Mouse (Mus musculus): ENCODE results near the gene Gzmk. TPM values are rescaled to one million over a fixed set of nuclear protein-coding genes. Genes with fewer than 3 reads are reported as not detected.
A peak's percentile ranks its signal among the peaks of the same experiment; 100 is the strongest.
"Not testable (repeated sequence)": the region's sequence is repeated elsewhere in the genome, so short reads cannot be mapped to it uniquely, and the experiment has no call there.

The Gzmk gene
- total RNA-seq (2014; fragmentation: Nextera tagmentation), result not detected in 2 replicates
- total RNA-seq (2017), result not detected in 2 replicates

DNA sequence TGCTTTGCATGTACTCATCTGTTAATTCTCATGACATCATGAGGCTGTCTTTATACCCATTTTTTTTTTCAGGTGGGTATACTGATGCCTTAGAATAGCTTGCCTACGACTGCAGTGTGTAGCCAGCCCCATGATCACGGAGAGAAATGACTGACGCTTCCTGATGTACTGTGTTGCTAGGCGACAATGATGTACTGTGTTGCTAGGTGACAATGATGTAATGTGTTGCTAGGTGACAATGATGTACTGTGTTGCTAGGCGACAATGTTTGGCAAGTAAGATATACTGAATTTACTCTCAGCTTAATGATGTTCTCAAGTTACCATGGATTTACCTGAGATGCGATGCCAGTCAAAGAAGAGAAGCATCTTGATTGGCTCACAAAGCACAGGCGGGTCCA is at the start of gene Gzmk:
Gzmk (minus strand) TSS at position 98 of the 400 bp plus-strand sequence.
- no peak for ATAC-seq (replicated peaks; ENCODE audit: low FRiP score, low TSS enrichment, poor library complexity, severe bottlenecking)

DNA sequence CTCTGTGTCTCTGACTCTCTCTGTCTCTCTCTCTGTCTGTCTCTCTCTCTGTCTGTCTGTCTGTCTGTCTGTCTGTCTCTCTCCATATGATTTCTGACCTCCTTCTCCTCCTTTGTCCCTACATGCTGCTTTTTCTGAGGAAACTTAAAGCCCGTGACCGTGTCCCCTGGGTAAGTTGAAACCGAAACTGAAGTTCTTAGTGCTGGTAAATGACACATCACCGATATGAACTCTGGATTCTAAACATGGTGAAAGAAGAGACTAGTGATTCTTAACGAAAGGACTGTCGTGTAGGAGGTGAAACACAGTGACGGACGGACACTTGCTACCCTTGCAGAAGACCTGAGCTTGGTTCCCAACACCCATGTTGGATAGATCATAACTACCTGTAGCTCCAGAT is 45.5 kb upstream of the Gzmk start:
- ATAC-seq (replicated peaks; ENCODE audit: low FRiP score, low TSS enrichment, poor library complexity, severe bottlenecking), result no peak

DNA sequence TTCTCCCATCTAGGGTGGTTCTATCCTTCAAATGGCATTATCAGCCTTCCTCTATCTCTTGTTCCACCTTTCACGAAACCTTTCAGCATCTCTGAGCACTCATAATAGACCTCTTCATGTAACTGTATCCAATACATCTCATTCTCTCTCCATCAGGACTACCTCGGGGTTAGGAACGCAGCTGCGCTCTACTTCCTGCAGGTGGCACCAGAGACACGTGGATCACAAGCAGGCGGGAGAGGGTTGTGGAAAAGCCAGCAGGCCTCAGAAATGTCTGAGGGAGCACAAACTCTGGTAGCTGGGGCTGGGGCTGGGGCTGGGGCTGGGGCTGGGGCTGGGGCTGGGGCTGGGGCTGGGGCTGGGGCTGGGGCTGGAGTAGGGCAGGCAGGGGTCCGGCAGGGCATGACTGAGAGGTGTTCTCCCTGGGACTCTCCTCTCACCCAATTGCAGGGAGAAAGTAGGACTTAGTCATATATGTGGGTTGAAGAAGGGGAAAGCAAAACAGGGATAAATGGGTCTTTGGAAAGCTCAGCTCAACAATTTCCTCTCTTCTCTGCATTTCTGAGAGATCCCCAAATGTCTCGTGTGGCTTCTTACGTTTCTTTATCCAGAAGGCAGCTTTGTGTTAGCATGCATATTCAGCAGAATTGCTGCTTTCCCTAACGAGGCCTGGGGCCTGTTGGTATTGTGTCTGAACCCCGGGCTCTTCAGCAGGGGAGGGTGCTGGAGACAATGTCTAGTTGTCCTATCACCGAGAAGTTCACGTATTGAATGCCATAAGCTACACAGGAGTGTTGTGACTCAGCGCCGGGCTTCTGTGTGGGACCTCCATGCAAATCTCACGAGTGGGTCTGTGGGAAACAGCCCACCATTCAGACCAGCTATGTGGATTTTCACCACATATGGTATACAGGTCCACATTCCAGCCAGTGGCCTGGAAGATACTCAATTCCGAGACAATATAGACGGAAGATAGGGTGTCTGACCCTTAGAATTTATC is 44.4 kb upstream of the Gzmk start:
- ATAC-seq (replicated peaks; ENCODE audit: low FRiP score, low TSS enrichment, poor library complexity, severe bottlenecking), result peak; percentile 90

DNA sequence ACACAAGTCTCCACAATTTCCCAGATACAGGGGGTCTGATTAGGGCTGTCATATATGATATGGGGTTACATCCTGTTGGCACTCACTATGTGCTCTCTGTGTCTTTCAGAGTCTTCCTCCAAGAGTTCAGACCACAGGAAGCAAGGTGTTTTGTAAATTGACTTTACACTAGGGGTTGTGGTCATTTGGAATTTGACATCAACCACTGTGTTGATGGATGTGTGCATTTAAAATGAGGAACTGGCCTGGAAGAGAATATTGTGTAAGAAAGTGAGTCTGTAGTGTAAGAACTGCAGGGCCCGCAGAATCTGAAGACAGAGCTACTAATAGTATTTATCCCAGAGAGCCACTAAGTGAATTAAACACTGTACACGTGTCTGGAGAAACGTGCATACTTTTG is 41.5 kb upstream of the Gzmk start:
- ATAC-seq (replicated peaks; ENCODE audit: low FRiP score, low TSS enrichment, poor library complexity, severe bottlenecking), result no peak

DNA sequence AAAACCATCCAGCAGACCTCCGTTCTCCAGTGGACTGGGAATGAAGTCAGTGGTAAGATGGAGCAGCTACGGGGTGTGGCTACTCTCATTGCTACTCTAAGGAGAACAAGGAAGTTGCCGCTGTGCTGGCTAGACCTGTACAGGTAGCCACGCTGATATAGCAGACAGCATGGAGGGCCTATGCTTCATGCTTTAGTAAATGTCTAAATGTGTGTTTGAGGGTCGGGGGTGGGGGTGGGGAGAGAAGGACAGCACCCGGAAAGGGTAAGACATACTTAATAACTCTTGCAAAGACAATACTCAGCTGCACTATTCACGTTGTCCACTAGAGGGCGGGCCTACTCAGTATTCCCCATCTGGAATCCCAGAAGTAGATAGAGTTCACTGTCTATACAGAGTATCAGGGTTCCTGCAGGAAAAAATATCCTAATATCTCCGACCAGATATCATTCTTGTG is 40.8 kb upstream of the Gzmk start:
- peak; percentile 68 for ATAC-seq (replicated peaks; ENCODE audit: low FRiP score, low TSS enrichment, poor library complexity, severe bottlenecking)

DNA sequence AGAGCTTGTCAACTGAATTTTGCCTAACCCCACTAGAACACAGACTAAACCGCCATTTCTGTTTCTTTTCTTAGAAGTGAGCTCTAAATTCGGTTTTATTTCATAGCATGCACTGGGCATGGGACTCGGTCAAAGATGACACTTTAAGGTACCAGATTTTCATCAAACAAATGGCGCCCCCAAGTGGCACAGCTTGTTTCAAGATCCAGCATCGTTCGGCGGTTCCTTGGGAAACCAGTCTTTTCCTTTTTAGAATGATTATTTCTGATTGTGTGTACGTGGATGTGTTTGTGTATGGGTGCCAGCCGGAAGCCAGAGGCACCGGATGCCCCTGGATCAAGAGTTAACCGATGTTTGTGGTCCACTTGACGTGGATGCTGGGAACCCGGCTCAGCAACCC is 39.5 kb upstream of the Gzmk start:
- no peak for ATAC-seq (replicated peaks; ENCODE audit: low FRiP score, low TSS enrichment, poor library complexity, severe bottlenecking)

DNA sequence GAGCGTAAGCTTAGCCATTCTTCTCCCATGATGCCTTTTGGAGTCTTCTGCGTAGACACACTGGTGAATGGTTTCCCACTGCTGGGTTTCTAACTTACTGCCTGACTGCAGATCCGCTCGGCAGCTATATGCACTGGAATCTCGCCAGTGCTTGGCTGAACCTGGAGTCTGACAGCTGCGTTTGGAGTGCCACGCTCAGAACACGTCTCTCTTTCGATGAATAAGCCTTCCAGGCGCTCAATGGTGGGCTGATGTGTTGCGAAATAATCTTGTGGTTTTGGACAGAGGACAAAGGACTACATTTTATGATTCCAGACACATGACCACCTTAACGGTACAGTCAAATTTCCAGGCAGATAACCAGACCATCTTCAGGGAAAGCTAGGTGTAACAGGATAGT is 37.1 kb upstream of the Gzmk start:
- no peak for ATAC-seq (replicated peaks; ENCODE audit: low FRiP score, low TSS enrichment, poor library complexity, severe bottlenecking)

DNA sequence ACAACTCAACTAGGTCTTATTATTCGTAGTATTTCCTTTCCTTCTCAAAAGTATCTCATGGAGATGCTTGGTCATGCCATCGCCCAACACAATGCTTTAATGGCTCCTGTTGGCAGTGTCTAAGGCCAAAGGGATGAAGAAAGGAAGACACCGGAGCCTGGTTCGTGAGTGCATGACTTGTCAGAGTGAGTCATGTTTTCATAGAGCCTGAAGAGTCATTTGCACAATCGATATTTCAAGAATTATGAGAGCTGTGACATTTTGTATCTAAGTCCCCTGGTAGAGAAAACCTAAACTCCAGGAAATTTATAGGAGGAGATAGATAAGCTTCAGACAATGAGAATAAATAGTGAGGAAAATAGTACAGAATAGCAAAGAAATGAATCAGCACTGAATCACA is 33.5 kb upstream of the Gzmk start:
- ATAC-seq (replicated peaks; ENCODE audit: low FRiP score, low TSS enrichment, poor library complexity, severe bottlenecking), result no peak

DNA sequence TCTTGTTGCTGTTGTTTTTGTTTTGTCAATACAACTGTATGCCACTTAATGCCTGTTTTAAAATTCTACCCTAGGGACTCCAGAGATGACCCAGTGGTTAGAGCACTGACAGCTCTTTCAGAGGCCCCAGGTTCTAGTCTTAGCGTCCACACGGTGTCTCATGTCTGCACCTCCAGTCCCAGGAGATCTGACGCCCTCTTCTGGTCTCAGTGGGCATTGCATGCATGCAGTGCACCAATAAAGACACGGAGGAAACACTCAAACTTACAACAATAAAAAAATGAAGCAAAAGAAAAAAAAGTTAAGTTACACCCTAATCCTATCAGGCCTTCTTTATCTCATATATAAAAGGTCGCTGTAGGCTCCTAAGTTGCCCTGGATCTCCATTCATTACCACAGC is 31.5 kb upstream of the Gzmk start:
- ATAC-seq (replicated peaks; ENCODE audit: low FRiP score, low TSS enrichment, poor library complexity, severe bottlenecking), result no peak

DNA sequence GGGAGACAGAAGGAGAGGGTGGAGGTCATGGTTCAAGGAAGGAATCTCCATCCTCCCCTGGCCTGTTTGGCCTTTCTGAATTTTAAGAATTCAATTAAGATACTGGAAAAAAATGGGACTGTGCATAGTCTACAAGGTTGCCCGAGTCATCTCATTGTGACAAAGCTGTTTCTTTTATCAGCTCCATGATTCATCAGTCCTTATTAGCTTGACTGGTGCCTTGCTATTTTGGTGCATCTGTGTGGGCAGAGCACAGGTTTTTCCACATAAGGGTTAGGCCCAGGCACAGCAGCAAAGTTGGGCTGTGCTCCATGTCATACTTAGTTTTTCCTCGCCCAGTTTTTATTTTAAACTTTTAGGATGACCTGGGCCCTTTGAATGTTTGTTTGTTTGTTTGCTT is 31.1 kb upstream of the Gzmk start:
- no peak for ATAC-seq (replicated peaks; ENCODE audit: low FRiP score, low TSS enrichment, poor library complexity, severe bottlenecking)

DNA sequence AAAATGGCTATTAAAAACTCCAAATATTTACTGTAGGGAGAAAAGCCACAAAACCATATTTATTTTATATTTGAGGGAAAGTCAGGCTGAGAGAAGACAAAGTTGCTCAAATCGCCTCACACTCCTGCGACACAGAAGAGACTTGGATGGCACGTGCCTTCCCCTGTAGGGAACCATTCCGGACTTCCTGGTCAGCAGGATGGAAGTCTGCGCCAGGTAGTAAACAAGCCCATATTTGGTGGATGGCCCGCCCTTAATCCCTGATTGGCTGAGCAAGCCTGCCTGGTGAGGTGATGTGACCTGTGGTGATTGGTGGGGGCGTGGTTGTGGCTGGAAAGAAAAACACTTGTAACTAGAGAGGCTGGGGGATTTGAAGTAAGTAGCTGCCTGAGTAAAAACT is 26.9 kb upstream of the Gzmk start:
- not testable (repeated sequence) for ATAC-seq (replicated peaks; ENCODE audit: low FRiP score, low TSS enrichment, poor library complexity, severe bottlenecking)

DNA sequence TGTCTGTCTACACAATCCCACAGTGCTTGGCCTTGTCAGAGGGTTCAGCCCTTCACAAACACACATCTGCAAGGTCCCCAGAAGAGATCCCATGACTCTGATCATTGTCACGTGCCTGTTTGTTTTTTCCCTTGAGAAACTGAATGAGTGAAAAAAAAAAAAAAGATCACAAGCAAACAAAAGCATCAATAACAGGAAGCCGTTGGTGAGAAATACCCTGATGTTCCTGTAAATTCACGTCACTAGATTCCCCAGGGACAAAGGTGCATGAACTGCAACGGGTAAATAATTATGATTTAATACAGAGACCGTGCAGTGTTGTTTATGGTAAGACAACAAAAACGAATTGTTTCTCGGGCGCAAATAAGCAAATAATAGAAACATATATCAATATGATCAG is 19.3 kb upstream of the Gzmk start:
- ATAC-seq (replicated peaks; ENCODE audit: low FRiP score, low TSS enrichment, poor library complexity, severe bottlenecking), result no peak

DNA sequence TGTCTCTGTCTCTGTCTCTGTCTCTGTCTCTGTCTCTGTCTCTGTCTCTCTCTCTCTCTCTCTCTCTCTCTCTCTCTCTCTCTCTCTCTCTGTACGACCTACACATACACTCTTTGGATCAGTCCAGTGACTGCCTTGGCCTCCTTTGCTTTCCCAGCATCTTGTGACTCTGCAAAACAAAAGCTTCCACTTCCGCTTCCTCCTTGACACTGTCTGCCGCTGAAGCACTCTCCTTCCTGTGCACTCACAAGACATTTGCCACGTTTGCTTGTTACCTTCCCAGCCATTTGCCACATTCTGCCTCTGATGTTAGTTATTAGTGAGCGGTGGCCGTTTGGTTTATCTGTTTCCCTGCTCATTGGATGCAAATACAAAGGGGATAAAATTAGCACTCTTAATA is 16.4 kb upstream of the Gzmk start:
- ATAC-seq (replicated peaks; ENCODE audit: low FRiP score, low TSS enrichment, poor library complexity, severe bottlenecking), result no peak

DNA sequence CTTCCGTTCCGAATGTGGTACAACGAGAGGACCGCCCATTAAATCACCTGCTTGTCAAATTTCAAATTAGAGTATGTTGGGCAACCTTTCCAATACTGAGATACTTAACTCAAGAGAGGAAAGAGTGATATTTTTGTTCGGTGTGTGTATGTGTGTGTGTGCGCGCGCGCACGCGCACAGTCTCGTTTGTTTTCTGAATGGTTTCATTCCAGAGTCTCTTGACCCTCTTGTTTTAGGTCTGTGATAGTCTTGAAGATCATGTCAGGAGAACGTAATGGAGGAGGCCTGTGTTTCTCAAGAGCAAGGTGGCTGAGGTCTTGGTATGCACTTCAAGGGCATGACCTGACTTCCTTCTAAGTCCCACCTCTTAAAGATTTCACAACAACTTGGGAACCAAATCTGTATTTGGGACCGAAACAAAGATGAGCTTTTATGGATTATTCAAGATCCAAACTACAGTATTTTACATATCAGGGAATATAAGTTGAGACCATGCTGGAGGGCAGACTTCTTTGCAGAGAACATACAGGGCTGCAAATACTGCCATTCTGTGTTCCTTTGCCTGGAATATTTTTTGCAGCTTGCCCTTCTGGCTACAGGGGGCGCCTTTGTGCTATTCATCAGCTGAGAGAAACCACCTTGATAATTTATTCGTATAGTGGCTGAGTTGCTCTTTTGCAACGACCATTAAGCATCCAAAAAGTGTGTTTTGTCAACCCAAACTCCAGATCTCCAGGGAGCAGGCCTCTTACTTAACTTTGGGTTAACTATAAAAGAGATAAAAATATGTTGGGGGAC is 2.2 kb upstream of the Gzmk start:
- ATAC-seq (replicated peaks; ENCODE audit: low FRiP score, low TSS enrichment, poor library complexity, severe bottlenecking), result no peak

DNA sequence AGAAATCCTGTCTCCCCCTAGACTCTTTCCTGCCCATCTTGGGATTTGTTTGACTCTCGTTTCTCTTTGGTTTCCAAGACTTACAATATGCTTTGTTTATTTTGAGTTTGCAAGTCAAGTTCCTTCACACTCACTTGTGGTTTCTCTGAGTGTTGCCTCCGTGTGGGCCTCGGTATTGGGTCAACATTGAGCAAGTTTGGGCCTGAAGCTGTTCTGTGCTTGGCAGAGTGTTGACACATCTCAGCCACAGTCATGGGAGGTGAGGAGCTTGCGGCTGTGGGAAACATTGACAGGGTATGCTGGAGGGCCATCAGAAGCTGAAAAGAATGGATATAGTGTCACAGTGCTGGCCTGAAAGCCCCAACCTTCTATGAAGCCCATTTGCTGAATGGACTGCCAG is 1.4 kb upstream of the Gzmk start:
- ATAC-seq (replicated peaks; ENCODE audit: low FRiP score, low TSS enrichment, poor library complexity, severe bottlenecking), result no peak

DNA sequence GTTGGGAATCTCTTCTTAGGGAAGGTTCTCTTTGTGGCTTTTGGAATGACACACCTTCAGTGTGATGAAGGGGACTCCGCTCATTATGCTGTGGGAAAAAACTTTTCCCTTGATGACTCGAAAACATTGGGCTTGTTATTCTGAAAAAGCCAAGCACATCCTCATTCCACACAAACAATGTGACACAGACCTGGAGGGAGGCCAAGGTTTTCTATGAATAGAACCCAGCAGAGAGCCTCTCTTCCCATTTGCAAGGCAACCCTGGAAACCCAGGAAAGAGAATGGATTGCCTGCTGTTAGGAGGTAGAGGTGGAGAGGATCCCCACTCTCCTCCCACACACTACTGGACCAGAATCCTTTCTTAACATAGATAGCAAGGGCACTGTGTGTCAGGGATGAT is 1.6 kb downstream of the Gzmk start:
- no peak for ATAC-seq (replicated peaks; ENCODE audit: low FRiP score, low TSS enrichment, poor library complexity, severe bottlenecking)

DNA sequence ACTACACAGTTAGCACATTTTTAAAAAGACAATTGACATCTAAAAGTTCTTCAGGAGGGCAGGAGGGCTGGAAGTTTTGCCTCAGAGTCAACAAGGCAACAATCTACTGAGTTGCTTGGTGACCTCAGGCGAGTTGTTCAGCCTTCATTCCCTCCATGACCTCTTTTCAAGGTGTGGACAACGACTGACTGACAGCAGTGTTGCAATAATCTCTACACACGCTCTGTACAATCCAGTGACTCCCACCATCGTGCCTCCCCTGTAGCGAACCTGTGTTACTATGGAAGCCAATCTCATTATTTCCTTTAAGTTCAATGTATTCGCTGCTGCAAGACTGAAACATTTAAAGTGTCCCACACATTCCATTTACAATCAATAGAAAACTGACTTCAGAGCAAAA is 3.9 kb downstream of the Gzmk start:
- ATAC-seq (replicated peaks; ENCODE audit: low FRiP score, low TSS enrichment, poor library complexity, severe bottlenecking), result no peak

DNA sequence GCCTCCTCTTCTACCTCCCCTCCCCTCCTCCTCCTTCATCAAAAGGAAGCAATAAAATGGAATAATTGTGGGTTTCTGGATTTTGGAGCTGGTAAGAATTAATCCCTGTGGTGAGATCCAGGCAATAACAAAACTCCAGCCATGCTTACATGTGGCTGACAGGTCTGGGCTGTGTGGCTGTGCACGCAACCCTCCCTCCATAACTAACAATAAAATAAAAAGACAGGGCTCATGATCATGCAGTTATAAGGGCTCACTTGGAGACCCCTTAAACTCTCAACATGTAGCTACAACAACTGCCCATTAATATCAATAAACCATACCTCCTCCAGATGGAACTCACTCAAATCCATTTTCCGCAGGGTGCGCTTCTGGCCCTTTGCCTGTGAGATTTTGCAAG is 11.8 kb downstream of the Gzmk start:
- no peak for ATAC-seq (replicated peaks; ENCODE audit: low FRiP score, low TSS enrichment, poor library complexity, severe bottlenecking)

DNA sequence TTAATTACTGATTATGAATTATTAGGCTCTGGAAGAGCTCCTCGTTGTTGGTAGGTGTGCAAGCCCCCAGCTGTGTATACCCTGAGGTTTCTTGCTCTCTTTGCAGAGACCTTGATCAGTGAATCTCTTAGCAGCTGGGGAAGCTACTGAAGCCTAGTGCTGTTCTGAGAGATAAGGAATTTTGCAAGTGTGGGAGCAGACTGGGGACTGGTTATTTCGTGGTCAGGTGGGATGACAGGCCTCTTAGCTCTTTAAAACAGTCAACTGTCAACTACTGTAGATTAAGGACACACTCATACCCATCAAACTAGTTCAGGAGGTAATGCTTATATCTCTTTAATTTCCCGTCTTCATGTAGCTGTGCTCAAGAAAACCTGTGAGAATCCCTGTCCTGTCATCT is 13.3 kb downstream of the Gzmk start:
- peak; percentile 92 for ATAC-seq (replicated peaks; ENCODE audit: low FRiP score, low TSS enrichment, poor library complexity, severe bottlenecking)

DNA sequence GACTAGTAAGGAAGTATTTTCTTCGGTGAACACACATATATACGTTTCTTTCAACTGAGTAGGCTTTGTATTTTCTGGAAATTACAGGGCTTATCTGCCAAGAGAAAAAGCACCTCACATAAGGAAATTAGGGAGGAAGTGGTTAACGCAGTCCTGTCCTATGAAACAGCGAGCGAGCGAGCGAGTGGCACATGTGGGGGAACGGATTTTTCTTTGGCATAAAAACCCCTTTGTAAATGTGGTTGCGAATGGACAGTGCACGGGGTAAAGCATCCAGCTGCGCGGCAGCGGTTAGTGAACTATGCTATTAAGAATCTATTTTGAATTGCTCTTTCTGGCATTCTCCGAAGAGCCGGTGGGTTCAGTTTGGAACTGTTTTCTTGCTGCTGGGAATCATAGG is 14.4 kb downstream of the Gzmk start:
- no peak for ATAC-seq (replicated peaks; ENCODE audit: low FRiP score, low TSS enrichment, poor library complexity, severe bottlenecking)
